In the genomic region with DNA sequence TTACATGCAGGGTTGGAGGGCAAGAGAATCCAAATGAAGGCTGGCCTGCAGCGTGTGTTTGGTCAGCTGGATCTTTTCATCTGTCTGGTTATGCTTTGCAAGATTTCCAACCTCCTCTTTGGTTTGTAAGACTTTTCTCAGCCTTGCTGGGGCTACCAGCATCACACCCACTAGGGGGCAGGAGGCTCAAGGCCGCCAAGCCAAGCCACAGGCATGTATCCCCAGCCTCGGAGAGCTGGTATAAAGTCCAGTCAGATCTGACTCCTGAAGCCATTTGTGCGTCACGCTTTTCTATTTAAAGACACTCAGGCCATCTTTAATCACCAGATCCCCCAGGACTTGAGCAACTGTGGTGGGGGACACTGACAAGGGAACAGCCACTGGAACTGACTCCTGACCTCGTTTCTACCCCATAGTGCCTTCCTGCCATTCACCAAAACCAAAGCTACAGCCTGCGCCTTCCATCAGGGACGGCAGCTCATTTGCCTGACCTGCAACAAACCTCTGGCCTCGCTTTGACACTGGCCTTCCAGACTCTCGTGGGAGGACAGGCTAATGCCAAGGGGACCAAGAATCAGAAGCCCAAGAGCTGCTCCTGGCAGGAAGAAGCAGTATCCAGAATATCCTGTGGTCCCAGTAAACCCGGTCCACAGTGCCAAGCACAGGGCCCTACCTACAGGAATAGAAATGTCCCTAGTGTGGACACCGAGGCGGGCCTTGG, we compare ENCODE assay signal across 9 mouse cellular contexts. TPM values are rescaled to one million over a fixed set of nuclear protein-coding genes. Genes with fewer than 3 reads are reported as not detected.
DNase-seq lines count a peak whose midpoint lies in the region; ATAC-seq and TF ChIP-seq lines count a peak whose summit lies in the region.
"Had no signal": no experiment of that assay in that cellular context is flagged by ENCODE, and none has a peak within 500 bp of the region (broad histone marks: within the 10 kb centered on the region; RNA-seq: fewer than 3 reads in every experiment).

No protein-coding gene starts in this region.

- ATAC-seq in intestine, embryonic 14.5 days (replicated peaks; ENCODE audit: low FRiP score, low TSS enrichment, low read depth): peak; percentile 74
- peak; percentile 69; the same call in 1 of the 2 replicates for ATAC-seq in limb, embryonic 14.5 days (ENCODE audit: low FRiP score, low read depth)
- ATAC-seq in neural tube, embryonic 12.5 days (ENCODE audit: low FRiP score, low read depth): no peak

- H3K4me3 ChIP-seq in intestine, embryonic 14.5 days (ENCODE audit: low read depth, low read length): no peak overlapping the region
- no peak overlapping the region for H3K4me3 ChIP-seq in limb, embryonic 14.5 days (replicated peaks; ENCODE audit: low read length)
- H3K4me3 ChIP-seq in neural tube, embryonic 12.5 days: no peak overlapping the region
- H3K4me3 ChIP-seq: embryonic facial prominence, embryonic 13.5 days had no signal

- DNase-seq in left cerebral cortex, adult 11 months (ENCODE audit: low spot score): peak; percentile 64
- DNase-seq in left cerebral cortex, adult 8-10 months (ENCODE audit: low spot score in 2 of 2): no peak
- peak; percentile 50 for DNase-seq in c-Kit-positive CD71-negative TER-119-negative erythroid progenitor cells, embryonic 14.5 days (ENCODE audit: low read depth)
- peak; percentile 91 for DNase-seq in gastrocnemius, adult 18-20 months (ENCODE audit: low spot score)
- DNase-seq in intestine, embryonic 14.5 days (ENCODE audit: low spot score): peak; percentile 86
- DNase-seq in limb, embryonic 14.5 days (ENCODE audit: low spot score): peak; percentile 73
- peak; percentile 55 for DNase-seq in testis, postnatal 14 days (ENCODE audit: low spot score)

- no peaks in the 10 kb centered on the region for H3K27me3 ChIP-seq in intestine, embryonic 14.5 days (replicated peaks; ENCODE audit: control insufficient read depth, insufficient read depth, low read length)
- no peaks in the 10 kb centered on the region for H3K27me3 ChIP-seq in limb, embryonic 14.5 days (ENCODE audit: control insufficient read depth, insufficient read depth, low read length)
- no peaks in the 10 kb centered on the region for H3K27me3 ChIP-seq in neural tube, embryonic 12.5 days (replicated peaks)
- H3K27me3 ChIP-seq: embryonic facial prominence, embryonic 13.5 days had no signal

- no peak overlapping the region for H3K4me2 ChIP-seq in intestine, embryonic 14.5 days (ENCODE audit: low read length)
- no peak overlapping the region for H3K4me2 ChIP-seq in limb, embryonic 14.5 days (replicated peaks; ENCODE audit: low read depth, low read length, severe bottlenecking)
- H3K4me2 ChIP-seq in neural tube, embryonic 12.5 days (replicated peaks): no peak overlapping the region
- H3K4me2 ChIP-seq: embryonic facial prominence, embryonic 13.5 days had no signal

- H3K36me3 ChIP-seq in intestine, embryonic 14.5 days (ENCODE audit: control insufficient read depth, insufficient read depth, low read length): no peaks in the 10 kb centered on the region
- H3K36me3 ChIP-seq in limb, embryonic 14.5 days (ENCODE audit: control insufficient read depth, insufficient read depth, low read length): peaks cover 14% of the 10 kb centered on the region; the same call in 1 of the 2 replicates
- 0 out of 2 replicates have a peak, but pooled peaks cover 10% of the 10 kb centered on the region for H3K36me3 ChIP-seq in neural tube, embryonic 12.5 days

- 45% methylated on average over 13 of the region's 13 CpGs for WGBS in intestine, embryonic 14.5 days
- WGBS in limb, embryonic 14.5 days: 51% methylated on average over 13 of the region's 13 CpGs
- WGBS in neural tube, embryonic 12.5 days: 49% methylated on average over 13 of the region's 13 CpGs

- peaks cover 13% of the 10 kb centered on the region; the same call in 1 of the 2 replicates for H3K4me1 ChIP-seq in intestine, embryonic 14.5 days (replicated peaks; ENCODE audit: control insufficient read depth, insufficient read depth, low read length)
- H3K4me1 ChIP-seq in limb, embryonic 14.5 days (ENCODE audit: control insufficient read depth, insufficient read depth, low read length): peaks cover 20% of the 10 kb centered on the region
- peaks cover 17% of the 10 kb centered on the region for H3K4me1 ChIP-seq in neural tube, embryonic 12.5 days

- TF ChIP-seq POLR2A in limb, embryonic 14.5 days (IDR thresholded peaks at IDR 0.05; ENCODE audit: borderline replicate concordance, extremely low read depth, insufficient read depth, insufficient read length): no peak

- no peak overlapping the region for H3K27ac ChIP-seq in intestine, embryonic 14.5 days (ENCODE audit: low read depth)
- H3K27ac ChIP-seq in limb, embryonic 14.5 days (replicated peaks; ENCODE audit: low read depth, low read length): no peak overlapping the region
- no peak overlapping the region for H3K27ac ChIP-seq in neural tube, embryonic 12.5 days

- no peak overlapping the region for H3K9ac ChIP-seq in intestine, embryonic 14.5 days (ENCODE audit: low read length)
- no peak overlapping the region for H3K9ac ChIP-seq in limb, embryonic 14.5 days (ENCODE audit: low read depth, low read length, severe bottlenecking)
- H3K9ac ChIP-seq in neural tube, embryonic 12.5 days: 0 out of 2 replicates have a peak overlapping the region, but pooled peaks have one; percentile 13
- H3K9ac ChIP-seq: embryonic facial prominence, embryonic 13.5 days had no signal

- no peaks in the 10 kb centered on the region for H3K9me3 ChIP-seq in intestine, embryonic 14.5 days (ENCODE audit: control insufficient read depth, low read length)
- H3K9me3 ChIP-seq in limb, embryonic 14.5 days (ENCODE audit: control insufficient read depth, low read length): no peaks in the 10 kb centered on the region
- H3K9me3 ChIP-seq in neural tube, embryonic 12.5 days: no peaks in the 10 kb centered on the region
- H3K9me3 ChIP-seq: embryonic facial prominence, embryonic 13.5 days had no signal

RNA-seq across cellular contexts. Expression of gene Capn7, which starts 49.7 kb away (rescaled TPM):
- total RNA-seq in left cerebral cortex, adult 8-10 months (2022): 10 to 100 TPM; 30.4 to 33.8 (median 31.8) TPM
- 10 to 100 TPM; 27.2 to 30.2 TPM for total RNA-seq in gastrocnemius, adult 18-20 months (2021)
- 37.0 and 43.3 TPM in 2 replicates for polyA plus RNA-seq in intestine, embryonic 14.5 days (2014; fragmentation: Nextera tagmentation; extraction: Ambion mirVana)
- polyA plus RNA-seq in limb, embryonic 14.5 days (2012; rRNA removed): 37.3 and 44.7 TPM in 2 replicates
- 44.1 and 45.6 TPM in 2 replicates for polyA plus RNA-seq in limb, embryonic 14.5 days (2014; fragmentation: Nextera tagmentation; extraction: Ambion mirVana)
- 57.9 and 60.7 TPM in 2 replicates for polyA plus RNA-seq in neural tube, embryonic 12.5 days (2016; fragmentation: Nextera tagmentation; extraction: Ambion mirVana)

RNA-seq across cellular contexts. Expression of gene Sh3bp5, which starts 49.7 kb away (rescaled TPM):
- total RNA-seq in left cerebral cortex, adult 8-10 months (2022): 10 to 100 TPM; 44.6 to 70.2 (median 56.1) TPM
- 10 to 100 TPM; 53.6 to 65.7 TPM for total RNA-seq in gastrocnemius, adult 18-20 months (2021)
- 10.6 and 10.7 TPM in 2 replicates for polyA plus RNA-seq in intestine, embryonic 14.5 days (2014; fragmentation: Nextera tagmentation; extraction: Ambion mirVana)
- polyA plus RNA-seq in limb, embryonic 14.5 days (2012; rRNA removed): 37.4 and 49.1 TPM in 2 replicates
- polyA plus RNA-seq in limb, embryonic 14.5 days (2014; fragmentation: Nextera tagmentation; extraction: Ambion mirVana): 22.2 and 28.4 TPM in 2 replicates
- polyA plus RNA-seq in neural tube, embryonic 12.5 days (2016; fragmentation: Nextera tagmentation; extraction: Ambion mirVana): 57.2 TPM in 2 replicates

Comparison
In these comparisons a context has a peak if more than half of its experiments do, and no peak if none do; other contexts are left out.
1. DNase-seq: peak in left cerebral cortex, adult 11 months (single experiment), c-Kit-positive CD71-negative TER-119-negative erythroid progenitor cells, embryonic 14.5 days (single experiment), gastrocnemius, adult 18-20 months (single experiment), intestine, embryonic 14.5 days (single experiment), limb, embryonic 14.5 days (single experiment) and testis, postnatal 14 days (single experiment); none in left cerebral cortex, adult 8-10 months (0 of 2).